Mouse (Mus musculus) layer of hippocampus, postnatal 10 days (tissue): ENCODE measurements around the gene Cask. TPM values are rescaled to one million over a fixed set of nuclear protein-coding genes. Genes with fewer than 3 reads are reported as not detected.

Experiments used
- DNase-seq, 2 experiments: peaks; one replicate each; pipeline ENCODE4 v3.0.0; 2021; ENCODE audit warnings: low spot score in 2 of 2
- total RNA-seq, 2 experiments: library from RNA; stranded (reverse); gene quantifications; 2 replicates each; pipeline ENCODE4 v1.2.3; 2021

Cask gene
- total RNA-seq, 2 experiments from 2014 or later, result 137 to 140 TPM

DNA sequence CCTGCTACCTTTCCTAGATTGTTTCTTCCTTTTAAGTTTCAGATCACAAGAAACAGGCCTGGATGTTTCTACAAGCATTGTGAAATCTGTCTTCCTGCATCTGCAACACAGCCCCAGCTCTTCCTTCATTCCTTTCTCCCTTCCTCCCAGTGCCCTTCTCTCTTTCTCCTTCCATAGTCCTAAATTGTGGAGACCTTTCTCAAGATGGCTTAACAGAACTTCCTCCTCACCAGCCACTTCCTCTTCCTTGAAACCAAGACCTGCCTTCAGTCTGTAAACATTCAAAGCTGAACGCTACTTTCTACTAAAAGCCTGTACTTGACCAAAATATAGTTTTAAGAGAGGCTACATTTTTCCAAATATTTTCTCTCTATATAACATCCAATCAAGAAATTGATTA is 214.8 kb downstream of the Cask start:
- DNase-seq, result no peak

- DNase-seq, result no peak
These were observed 219.4 kb downstream of the Cask start, which contains the start of gene Gpr34 for GRCm38 (mm10) chrX:13631599-13632283. Gene Gpr34 (plus strand): TSS chrX:13632089.

DNA sequence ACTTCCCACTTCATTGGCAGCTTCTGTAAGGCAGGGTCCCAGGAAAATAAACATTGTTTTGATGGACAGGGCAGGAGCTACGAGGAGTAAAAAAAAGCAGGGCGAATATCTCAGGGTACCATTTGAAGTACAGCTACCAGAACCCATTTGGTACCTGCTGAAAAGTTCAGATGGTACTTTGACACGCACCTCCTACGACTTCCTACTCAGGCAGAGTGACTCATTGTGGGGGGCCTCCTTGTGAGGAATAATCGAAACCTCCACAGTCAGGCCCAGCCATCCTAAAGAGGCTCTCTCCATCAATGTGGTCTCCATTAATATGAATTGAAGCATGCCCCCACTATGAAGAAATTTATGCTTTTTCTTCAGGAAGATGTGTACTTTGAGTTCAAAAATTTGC is 228.5 kb downstream of the Cask start:
- DNase-seq, result no peak

DNA sequence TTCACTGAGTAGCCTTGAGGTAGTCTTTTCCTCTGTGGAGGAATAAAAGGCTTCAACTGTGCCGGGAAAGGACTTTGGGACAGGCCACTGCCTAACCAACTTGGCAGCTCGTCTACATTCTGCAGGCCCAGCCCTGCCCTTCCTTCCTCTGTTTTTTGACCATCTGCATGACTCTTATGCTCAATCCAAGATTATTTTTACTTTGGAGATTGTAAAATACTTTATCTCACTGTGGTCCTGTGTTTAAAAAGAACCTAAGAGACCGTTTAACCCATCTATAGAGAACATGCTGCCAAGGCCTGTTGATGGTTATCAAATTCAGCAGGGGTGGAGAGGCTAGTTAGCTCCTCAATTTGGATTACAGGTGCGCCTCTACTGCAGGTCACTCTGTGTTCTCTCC is 229.7 kb downstream of the Cask start:
- DNase-seq, result no peak

DNA sequence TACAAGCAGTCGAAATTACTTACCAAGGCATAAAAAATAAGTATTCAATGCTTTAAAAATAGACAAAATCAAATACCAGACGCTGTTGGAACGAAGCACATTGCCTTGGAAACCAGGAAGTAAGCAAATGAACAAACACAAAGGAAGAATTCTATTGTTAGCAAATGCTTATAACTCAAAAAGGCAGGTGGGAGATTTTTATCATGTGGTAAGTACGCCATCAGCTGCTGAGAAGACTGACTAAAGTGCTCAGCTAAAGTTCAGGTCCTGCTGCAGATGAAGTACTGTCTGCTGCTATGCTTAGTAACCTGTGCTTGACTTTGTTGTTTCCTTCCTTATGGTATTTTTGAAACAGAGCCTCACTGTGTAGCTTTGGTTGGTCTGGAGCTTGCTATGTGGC is 232.7 kb downstream of the Cask start:
- DNase-seq, result no peak

DNA sequence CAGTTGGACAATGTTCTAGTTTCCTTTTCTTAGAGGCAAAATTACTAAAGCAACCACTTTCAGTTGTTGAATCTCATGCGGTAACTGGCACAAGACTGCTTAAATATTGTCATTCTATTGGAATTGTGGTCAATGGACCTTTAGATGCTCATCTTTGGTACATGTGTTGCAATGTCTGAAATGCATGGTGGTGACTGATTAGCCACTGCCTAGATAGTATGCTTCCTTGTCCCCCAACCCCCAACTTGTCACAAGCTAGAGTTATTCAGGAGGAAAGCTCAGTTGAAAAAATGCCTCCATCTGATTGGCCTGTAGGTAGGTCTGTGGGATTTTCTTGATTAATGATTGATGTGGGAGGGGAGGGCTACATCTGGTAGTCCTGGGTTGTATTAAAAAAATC is 233.9 kb downstream of the Cask start:
- DNase-seq, result no peak

DNA sequence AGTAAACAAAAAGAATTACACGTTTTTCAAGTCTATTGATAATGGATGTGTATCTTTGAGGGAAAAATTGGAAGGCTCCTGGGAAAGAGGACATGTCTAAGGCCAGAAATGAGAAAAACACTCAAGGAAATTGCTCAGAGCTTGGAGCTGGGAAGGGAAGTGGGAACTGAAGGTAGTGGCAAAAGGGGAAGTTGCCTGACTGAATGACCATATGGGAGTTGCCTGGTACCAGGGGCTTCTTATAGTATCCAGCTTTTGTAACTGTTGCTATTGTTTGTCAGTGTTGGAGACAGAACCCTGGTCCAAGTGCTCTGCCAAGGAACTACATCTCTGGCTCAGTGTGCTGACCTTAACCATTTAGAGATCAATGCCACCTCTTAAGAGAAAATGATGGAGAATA is 234.4 kb downstream of the Cask start:
- DNase-seq, result no peak

DNA sequence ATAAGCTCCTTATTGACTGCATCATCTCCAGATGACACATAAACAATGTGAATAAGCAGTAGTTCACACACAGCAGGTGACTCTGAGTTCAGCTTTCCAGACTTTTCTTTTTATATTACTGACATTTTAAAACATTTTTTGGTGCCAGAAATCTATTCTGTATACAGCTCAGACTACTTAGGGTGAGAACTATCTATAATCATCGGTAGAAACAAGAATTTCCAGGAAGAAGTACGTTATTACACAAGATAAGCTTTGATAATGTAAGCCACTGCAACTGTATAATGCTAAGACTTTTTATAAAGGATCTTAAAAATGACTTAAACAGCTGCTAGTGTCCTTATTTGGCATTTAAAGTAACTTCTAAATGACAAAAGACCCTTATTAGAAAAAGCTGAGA is 239.1 kb downstream of the Cask start:
- DNase-seq, result no peak

DNA sequence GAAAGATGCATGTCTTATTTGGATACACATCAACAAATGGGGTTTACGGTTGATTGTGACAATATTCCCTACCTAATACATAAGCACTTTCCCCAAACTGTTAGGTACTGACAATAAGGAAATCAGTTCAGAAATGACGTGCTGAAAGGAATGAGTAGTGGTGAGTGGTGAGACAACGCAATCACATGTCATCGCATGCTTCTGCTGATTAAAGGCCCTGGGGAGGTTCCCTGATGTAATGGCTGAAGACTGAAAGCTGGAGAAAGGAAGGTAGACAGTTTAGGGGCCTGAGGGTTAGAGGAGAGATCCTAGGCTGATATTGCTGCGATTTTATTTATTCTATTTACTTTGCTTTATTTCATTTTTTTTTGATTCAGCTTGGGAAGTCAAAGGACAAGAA is 240.1 kb downstream of the Cask start:
- no peak for DNase-seq

DNA sequence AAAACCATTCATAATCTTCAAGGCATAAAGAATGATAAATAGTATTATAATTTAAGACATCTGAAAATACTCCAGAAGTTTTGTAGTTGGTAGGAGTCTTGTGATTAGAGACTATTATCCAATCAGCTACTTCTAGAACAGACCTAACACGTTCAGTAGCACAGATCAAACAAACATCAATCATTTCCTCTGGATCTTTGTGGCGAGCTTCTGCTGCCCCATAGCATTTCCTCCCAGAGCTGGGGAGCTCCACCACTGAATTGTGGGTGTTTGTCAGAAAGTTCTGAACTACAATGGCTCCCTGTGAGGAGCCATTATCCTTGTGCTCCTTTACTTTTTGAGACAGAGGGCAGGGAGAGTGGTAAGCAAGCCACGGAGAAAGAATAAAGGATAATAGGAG is 243.4 kb downstream of the Cask start:
- DNase-seq, result no peak

- DNase-seq, result no peak
These were observed 244.4 kb downstream of the Cask start for GRCm38 (mm10) chrX:13606741-13607140.

DNA sequence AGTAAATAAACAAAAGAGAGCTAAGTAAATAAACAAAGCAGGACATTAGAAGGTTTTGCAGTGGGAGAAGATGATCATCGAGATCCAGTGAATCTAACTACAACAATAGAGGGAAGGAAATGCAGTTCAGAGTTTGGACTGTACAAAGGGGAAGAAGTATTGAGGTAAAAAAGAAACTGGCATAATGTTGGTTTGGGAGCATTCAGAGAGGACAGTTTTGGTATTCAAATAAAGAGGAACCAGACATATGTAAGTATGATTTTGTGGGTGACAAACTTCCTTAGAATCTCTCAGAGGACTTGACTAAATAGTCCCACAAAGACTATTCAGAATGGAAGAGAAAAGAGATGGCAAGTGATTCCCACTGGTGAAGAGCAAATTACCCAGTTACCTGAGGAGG is 251.2 kb downstream of the Cask start:
- no peak for DNase-seq

- no peak for DNase-seq
These were observed 251.8 kb downstream of the Cask start for GRCm38 (mm10) chrX:13599373-13599772.

DNA sequence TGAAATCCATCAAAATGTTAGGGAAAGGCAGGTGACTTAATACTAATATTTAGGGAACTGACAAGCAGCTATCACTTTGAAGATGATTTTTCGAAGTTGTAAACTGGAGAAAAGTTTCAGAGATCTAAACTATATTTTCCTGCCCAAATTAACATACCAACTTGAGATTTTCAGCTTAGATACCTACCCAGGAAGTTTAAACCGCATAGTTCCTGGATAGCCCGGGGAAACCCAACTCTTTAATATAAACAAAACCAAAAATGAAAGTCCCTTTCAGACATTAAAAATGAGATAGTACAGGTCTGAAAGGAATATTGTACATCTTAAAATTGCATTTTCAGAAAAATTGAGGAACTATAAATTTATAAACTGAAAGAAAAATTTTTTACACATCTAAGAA is 273.5 kb downstream of the Cask start:
- DNase-seq, result no peak

DNA sequence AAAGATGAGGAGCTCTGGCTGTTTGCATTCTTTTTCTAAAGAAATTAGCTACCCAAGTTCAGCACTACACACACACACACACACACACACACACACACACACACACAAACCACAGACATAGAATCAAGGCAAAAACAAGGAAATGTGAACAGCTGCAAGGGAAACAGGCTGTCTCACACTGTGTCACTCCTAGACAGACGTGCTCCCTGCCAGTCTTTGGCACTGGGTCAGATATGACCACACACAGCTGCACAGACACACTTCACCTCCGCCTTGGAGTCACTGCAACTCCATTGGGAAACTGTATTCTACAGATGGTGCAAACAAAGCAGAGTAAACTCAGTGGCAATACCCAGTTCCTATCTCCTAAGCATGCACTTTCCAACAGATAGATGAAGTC is 274.6 kb downstream of the Cask start:
- no peak for DNase-seq

- DNase-seq, result no peak
These were observed 276.3 kb downstream of the Cask start for GRCm38 (mm10) chrX:13574872-13575271.

GRCm38 (mm10) chrX:13574298-13574697 is 276.9 kb downstream of the Cask start:
- no peak for DNase-seq

DNA sequence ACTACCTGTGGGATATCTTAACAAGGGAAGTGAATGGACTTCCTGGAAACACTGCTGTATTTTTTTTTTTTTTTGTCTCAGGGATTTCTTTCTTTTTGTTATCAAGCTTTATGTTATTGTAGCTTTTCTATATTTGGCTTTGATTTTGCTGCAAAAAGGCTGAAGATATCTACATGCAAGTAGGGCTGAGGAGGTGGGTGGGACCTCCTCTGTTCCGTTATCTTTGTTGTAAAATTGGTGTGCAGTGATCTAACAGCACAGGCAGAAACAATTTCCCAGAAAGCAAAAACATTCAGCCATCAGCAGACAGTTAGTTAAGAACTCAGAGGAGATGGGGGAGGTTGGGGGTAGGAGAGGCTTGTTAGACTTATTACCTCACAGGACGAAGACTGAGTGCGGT is 296.7 kb downstream of the Cask start:
- no peak for DNase-seq

DNA sequence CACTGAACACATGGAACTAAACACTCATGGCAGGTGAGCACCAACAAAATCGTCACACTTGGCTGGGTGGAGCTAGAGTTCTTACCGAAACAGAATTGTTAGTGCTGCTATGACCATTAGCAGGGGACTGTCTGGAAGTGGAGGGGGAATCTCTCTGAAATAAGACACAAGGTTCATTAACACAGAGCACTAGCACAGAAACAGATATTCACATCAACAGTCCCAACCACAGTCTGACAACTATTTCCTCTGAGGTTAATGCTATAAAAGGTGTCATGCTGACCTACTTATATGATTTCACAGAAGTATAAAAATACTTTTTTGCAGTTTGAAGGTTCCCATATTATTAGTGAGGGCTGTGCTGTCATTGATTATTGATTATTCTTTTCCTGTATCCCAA is 298.9 kb downstream of the Cask start:
- DNase-seq, result no peak

- DNase-seq, result no peak
These were observed 299.6 kb downstream of the Cask start for GRCm38 (mm10) chrX:13551566-13551965.

DNA sequence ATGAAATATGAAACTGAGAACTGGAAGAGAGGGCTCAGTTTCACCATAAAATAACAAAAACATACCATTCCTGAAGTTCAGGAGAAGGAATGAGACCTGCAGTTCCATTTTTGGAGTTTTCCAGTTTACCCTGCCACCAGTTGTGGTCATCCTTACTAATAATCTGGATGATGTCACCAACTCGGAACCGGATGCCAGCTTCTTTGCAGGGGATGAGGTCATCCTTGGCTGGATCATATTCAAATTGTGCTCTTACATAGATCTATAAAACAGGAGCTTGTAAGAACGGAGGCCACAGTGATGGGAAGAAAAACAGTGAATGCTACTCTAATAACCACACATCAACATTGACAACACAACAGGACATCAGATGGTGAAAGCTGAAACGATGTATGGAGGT is 302.1 kb downstream of the Cask start:
- no peak for DNase-seq

- DNase-seq, result no peak
These were observed 329.9 kb downstream of the Cask start for GRCm38 (mm10) chrX:13521288-13521687.

GRCm38 (mm10) chrX:13520566-13520965 is 330.6 kb downstream of the Cask start:
- DNase-seq, result no peak

GRCm38 (mm10) chrX:13519408-13519783 is 331.8 kb downstream of the Cask start:
- DNase-seq, result no peak
